Mouse (Mus musculus) olfactory bulb, adult 2 months (tissue): ENCODE data around the gene Slc5a4b.

Experiments used
- CTCF ChIP-seq: fragments of 200-500 bp; IDR thresholded peaks from 2 replicates; pipeline ENCODE4 v1.5.1; 2012; ENCODE audit warnings: low read depth, mild to moderate bottlenecking, low read length, moderate library complexity; ENCODE audit not compliant: insufficient read depth
- POLR2A ChIP-seq: fragments of 200-500 bp; IDR thresholded peaks from 2 replicates; pipeline ENCODE4 v1.6.1; 2012; ENCODE audit warnings: mild to moderate bottlenecking, low read depth, low read length, moderate library complexity; ENCODE audit not compliant: insufficient read depth

DNA sequence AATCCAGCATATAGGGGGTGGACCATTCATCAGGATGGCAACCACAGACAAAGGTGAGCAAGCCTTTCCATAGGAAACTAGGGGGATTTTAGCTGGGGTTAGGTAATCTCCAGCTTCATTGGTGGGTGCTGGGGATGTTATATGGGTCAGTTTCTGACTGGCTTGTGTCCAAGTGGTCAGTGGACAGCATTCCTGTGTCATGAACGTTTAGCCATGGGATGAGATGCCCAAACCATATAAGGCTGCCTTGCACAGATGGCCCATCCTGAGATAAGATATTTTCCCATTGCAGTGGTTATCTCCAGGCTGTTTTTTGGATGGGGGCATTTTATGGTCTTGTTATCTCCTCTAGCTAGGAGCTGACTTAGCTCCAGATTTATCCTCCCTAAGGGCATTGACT lies 64.0 kb downstream of the Slc5a4b start:
- TF ChIP-seq POLR2A (no peak), CTCF (no peak)
